Mouse (Mus musculus) hindbrain, embryonic 14.5 days (tissue): ENCODE measurements around the gene Fam163a. TPM values are rescaled to one million over a fixed set of nuclear protein-coding genes. Genes with fewer than 3 reads are reported as not detected.

Experiments used
- ATAC-seq: fragments of 200-750 bp; cut with Nextera tagmentation; 2 replicates; pipeline ENCODE4 v1.8.0; 2017; ENCODE audit warnings: moderate number of reproducible peaks, mild to moderate bottlenecking, moderate TSS enrichment, moderate library complexity; ENCODE audit not compliant: low FRiP score
- DNase-seq: peaks from one replicate; pipeline ENCODE4 v3.0.0-alpha.2; 2015; ENCODE audit warnings: low spot score
- H3K27ac ChIP-seq: fragments of 300-500 bp; sonication (generic); 2 replicates; pipeline ENCODE4 v1.5.1; 2014; ENCODE audit warnings: mild to moderate bottlenecking, moderate library complexity
- H3K27me3 ChIP-seq: fragments of 300-500 bp; sonication (generic); 2 replicates; pipeline ENCODE4 v1.6.1; 2014; ENCODE audit warnings: mild to moderate bottlenecking, low read length, mixed read lengths; ENCODE audit not compliant: control insufficient read depth, insufficient read depth
- H3K36me3 ChIP-seq: fragments of 300-500 bp; sonication (generic); replicated peaks from 2 replicates; pipeline ENCODE4 v1.6.1; 2014; ENCODE audit not compliant: control insufficient read depth, insufficient read depth
- H3K4me1 ChIP-seq: fragments of 300-500 bp; sonication (generic); replicated peaks from 2 replicates; pipeline ENCODE4 v1.6.1; 2014; ENCODE audit warnings: antibody characterized with exemption, low read length, mixed read lengths; ENCODE audit not compliant: control insufficient read depth, insufficient read depth
- H3K4me2 ChIP-seq: fragments of 300-500 bp; sonication (generic); replicated peaks from 2 replicates; pipeline ENCODE4 v1.6.1; 2014; ENCODE audit warnings: mild to moderate bottlenecking, moderate library complexity
- H3K4me3 ChIP-seq: fragments of 300-500 bp; sonication (generic); replicated peaks from 2 replicates; pipeline ENCODE4 v1.5.1; 2014; ENCODE audit warnings: mild to moderate bottlenecking, low read length
- H3K9ac ChIP-seq: fragments of 300-500 bp; sonication (generic); 2 replicates; pipeline ENCODE4 v1.6.1; 2014
- H3K9me3 ChIP-seq: fragments of 300-500 bp; sonication (generic); 2 replicates; pipeline ENCODE4 v1.6.1; 2016; ENCODE audit warnings: low read length; ENCODE audit not compliant: control insufficient read depth
- WGBS: fragments of 180-500 bp; shearing (Covaris S2); extraction: QIAGEN DNeasy Blood & Tissue Kit; methylation state at CpG from one replicate; pipeline ENCODE4 v1.1.7; 2014; 5-methylcytosine and 5-hydroxymethylcytosine counted together
- polyA plus RNA-seq: library from polyadenylated mRNA; unstranded; fragments of >200 nt; fragmentation: Nextera tagmentation; extraction: Ambion mirVana; gene quantifications from 2 replicates; pipeline ENCODE4 v1.2.1, GENCODE M21; 2014

Gene Fam163a
- polyA plus RNA-seq, 1 experiment from 2014 or later, result 3.4 TPM

DNA sequence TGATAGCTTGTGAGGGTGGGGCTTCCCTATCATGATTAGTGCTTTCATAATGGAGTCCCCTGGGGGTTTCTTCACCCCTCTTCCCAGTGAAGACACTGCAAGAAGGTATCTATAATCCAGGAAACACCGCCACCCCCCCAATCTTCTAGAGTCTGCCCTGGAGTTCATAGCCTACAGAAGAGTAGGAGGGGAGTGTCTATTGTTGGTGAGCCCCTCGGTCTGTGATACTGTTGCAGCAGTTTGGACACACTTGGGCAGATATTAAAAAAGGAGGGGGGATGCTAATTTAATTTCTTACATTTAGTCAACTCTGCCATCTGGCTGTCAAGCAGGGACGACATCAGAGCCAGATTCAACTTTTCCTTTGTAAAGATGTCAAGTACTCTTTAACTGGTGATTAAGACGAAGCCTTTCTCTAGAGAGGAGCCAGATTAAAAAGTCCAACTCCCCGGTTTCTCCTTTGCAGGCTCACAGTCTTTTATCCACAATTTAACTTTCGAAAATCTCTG, 7.0 kb upstream of the Fam163a start:
- H3K4me1 ChIP-seq, result no peaks in the 10 kb centered on the region; the same call in 1 of the 2 replicates
- 36% methylated on average over 6 of the region's 6 CpGs for WGBS
- H3K4me2 ChIP-seq, result no peak overlapping the region
- no peak for ATAC-seq
- peaks cover 8% of the 10 kb centered on the region; the same call in 1 of the 2 replicates for H3K27me3 ChIP-seq
- no peak overlapping the region for H3K27ac ChIP-seq
- H3K4me3 ChIP-seq, result no peak overlapping the region
- H3K36me3 ChIP-seq, result no peaks in the 10 kb centered on the region
- H3K9ac ChIP-seq, result no peak overlapping the region
- no peak for DNase-seq
- no peaks in the 10 kb centered on the region for H3K9me3 ChIP-seq

DNA sequence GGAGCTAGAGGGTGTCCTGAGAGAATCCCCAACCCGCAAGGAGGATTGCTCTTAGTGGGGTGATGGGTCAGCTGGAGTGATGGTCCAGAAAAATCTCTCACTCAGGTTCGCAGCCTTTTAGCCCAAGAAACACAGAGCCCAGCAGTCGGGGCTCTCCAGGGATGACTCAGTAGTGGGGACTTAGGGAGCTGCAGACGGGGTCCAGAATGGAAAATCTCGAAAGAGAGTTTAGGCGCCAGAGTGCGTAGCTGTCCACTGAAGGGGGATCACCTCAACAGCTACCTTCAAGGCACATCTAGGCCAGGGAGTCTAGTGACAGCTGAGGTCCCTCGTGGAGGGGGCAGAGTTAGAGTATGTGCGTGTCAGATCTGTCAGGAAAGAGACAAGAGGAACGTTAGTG, 338 bp upstream of the Fam163a start:
- Histone ChIP-seq H3K4me1 (peaks cover 23% of the 10 kb centered on the region; the same call in 1 of the 2 replicates), H3K4me3 (peak overlapping the region; percentile 52), H3K27ac (no peak overlapping the region), H3K9me3 (no peaks in the 10 kb centered on the region), H3K4me2 (peak overlapping the region; percentile 91), H3K36me3 (no peaks in the 10 kb centered on the region), H3K27me3 (peaks cover 48% of the 10 kb centered on the region), H3K9ac (peak overlapping the region; percentile 64)
- ATAC-seq (peak; percentile 22; the same call in 1 of the 2 replicates), DNase-seq (no peak)
- WGBS, result 15% methylated on average over 10 of the region's 10 CpGs

- H3K4me3 ChIP-seq, result peak overlapping the region; percentile 52
- H3K27me3 ChIP-seq, result peaks cover 48% of the 10 kb centered on the region
- peaks cover 23% of the 10 kb centered on the region; the same call in 1 of the 2 replicates for H3K4me1 ChIP-seq
- ATAC-seq (no peak; the same call in 1 of the 2 replicates), DNase-seq (no peak)
- peak overlapping the region; percentile 64 for H3K9ac ChIP-seq
- 0 out of 2 replicates have a peak overlapping the region, but pooled peaks have one; percentile 38 for H3K27ac ChIP-seq
- 4% methylated on average over 18 of the region's 18 CpGs for WGBS
- no peaks in the 10 kb centered on the region for H3K9me3 ChIP-seq
- no peaks in the 10 kb centered on the region for H3K36me3 ChIP-seq
- H3K4me2 ChIP-seq, result peak overlapping the region; percentile 91
Measured at GRCm38 (mm10) chr1:156203961-156204655, 718 bp downstream of the Fam163a start.

- ATAC-seq (no peak), DNase-seq (no peak)
- H3K27me3 ChIP-seq, result peaks cover 47% of the 10 kb centered on the region
- H3K36me3 ChIP-seq, result no peaks in the 10 kb centered on the region
- H3K4me3 ChIP-seq, result no peak overlapping the region
- H3K27ac ChIP-seq, result no peak overlapping the region
- no peak overlapping the region for H3K9ac ChIP-seq
- no peaks in the 10 kb centered on the region for H3K9me3 ChIP-seq
- no peak overlapping the region for H3K4me2 ChIP-seq
- H3K4me1 ChIP-seq, result peaks cover 23% of the 10 kb centered on the region; the same call in 1 of the 2 replicates
- 27% methylated on average over 3 of the region's 3 CpGs for WGBS
Measured at GRCm38 (mm10) chr1:156202661-156203060, 2.2 kb downstream of the Fam163a start.

- 92% methylated on average over 3 of the region's 3 CpGs for WGBS
- no peak overlapping the region for H3K4me3 ChIP-seq
- no peak overlapping the region for H3K27ac ChIP-seq
- no peaks in the 10 kb centered on the region for H3K9me3 ChIP-seq
- no peak overlapping the region for H3K9ac ChIP-seq
- no peak for ATAC-seq
- no peak for DNase-seq
- peaks cover 31% of the 10 kb centered on the region for H3K27me3 ChIP-seq
- no peak overlapping the region for H3K4me2 ChIP-seq
- H3K4me1 ChIP-seq, result peaks cover 23% of the 10 kb centered on the region; the same call in 1 of the 2 replicates
- no peaks in the 10 kb centered on the region for H3K36me3 ChIP-seq
Measured at GRCm38 (mm10) chr1:156201069-156201468, 3.8 kb downstream of the Fam163a start.

GRCm38 (mm10) chr1:156197588-156197987, 7.2 kb downstream of the Fam163a start:
- Histone ChIP-seq H3K4me2 (no peak overlapping the region), H3K27me3 (0 out of 2 replicates have a peak, but pooled peaks cover under 1% of the 10 kb centered on the region), H3K9me3 (no peaks in the 10 kb centered on the region), H3K4me3 (no peak overlapping the region), H3K9ac (no peak overlapping the region), H3K4me1 (peaks cover 8% of the 10 kb centered on the region; the same call in 1 of the 2 replicates), H3K27ac (no peak overlapping the region), H3K36me3 (no peaks in the 10 kb centered on the region)
- no peak for ATAC-seq
- WGBS, result 84% methylated on average over 4 of the region's 4 CpGs
- no peak for DNase-seq

DNA sequence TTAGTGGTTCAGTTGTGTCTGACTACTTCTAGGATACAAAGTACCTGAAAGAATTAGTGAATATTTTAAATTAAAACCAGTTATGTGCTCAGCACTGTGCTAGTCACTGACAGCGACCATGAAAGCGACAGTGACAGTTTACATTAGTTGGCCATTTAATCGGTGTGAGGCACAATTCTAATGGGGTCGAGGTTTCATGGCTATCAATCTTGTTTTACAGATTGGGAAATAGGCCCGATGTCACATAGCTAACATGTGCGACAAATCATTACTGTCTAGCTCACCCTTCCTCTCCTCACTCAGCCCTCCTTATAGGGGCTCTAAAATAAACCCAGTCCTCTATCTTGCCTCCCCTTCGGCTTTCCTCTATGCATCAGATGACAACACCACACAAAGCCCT, 11.5 kb downstream of the Fam163a start:
- Histone ChIP-seq H3K4me2 (no peak overlapping the region), H3K27ac (0 out of 2 replicates have a peak overlapping the region, but pooled peaks have one; percentile 47), H3K27me3 (no peaks in the 10 kb centered on the region), H3K9me3 (no peaks in the 10 kb centered on the region), H3K4me1 (peaks cover 10% of the 10 kb centered on the region; the same call in 1 of the 2 replicates), H3K4me3 (no peak overlapping the region), H3K9ac (no peak overlapping the region), H3K36me3 (no peaks in the 10 kb centered on the region)
- ATAC-seq (0 out of 2 replicates have a peak, but pooled peaks have one; percentile 24), DNase-seq (no peak)
- 41% methylated on average over 7 of the region's 7 CpGs for WGBS

DNA sequence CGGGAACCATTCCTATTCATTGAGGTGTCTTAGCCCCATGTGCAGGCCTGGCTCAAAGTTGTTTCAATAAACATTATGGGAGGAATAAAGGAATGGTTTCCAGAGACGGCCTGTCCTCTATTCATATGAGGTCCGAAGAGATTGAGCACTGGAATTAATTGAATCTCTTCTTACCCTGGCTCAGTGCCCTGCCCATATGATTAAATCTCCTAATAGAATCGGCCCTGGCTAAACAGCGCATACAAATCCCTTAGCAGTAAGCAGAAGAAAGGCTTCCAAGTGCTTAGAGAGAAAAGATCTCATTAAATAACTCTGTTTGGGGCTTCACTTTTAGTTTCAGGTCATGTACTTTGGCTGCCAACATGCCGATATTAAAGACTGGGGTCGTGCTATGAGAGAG, 12.0 kb downstream of the Fam163a start:
- DNase-seq, result no peak
- Histone ChIP-seq H3K9ac (no peak overlapping the region), H3K4me1 (peaks cover 10% of the 10 kb centered on the region; the same call in 1 of the 2 replicates), H3K27me3 (no peaks in the 10 kb centered on the region), H3K4me3 (no peak overlapping the region), H3K36me3 (no peaks in the 10 kb centered on the region), H3K4me2 (no peak overlapping the region), H3K9me3 (no peaks in the 10 kb centered on the region), H3K27ac (no peak overlapping the region)
- 21% methylated on average over 7 of the region's 7 CpGs for WGBS
- peak; percentile 60; the same call in 1 of the 2 replicates for ATAC-seq

GRCm38 (mm10) chr1:156186646-156187045, 18.2 kb downstream of the Fam163a start:
- H3K36me3 ChIP-seq, result no peaks in the 10 kb centered on the region
- WGBS, result 95% methylated on average over 3 of the region's 3 CpGs

More at GRCm38 (mm10) chr1:156186646-156187045, 18.2 kb downstream of the Fam163a start:
- DNase-seq, result no peak
- Histone ChIP-seq H3K9me3 (no peaks in the 10 kb centered on the region), H3K27me3 (no peaks in the 10 kb centered on the region), H3K9ac (no peak overlapping the region), H3K27ac (no peak overlapping the region), H3K4me2 (no peak overlapping the region), H3K4me3 (no peak overlapping the region), H3K4me1 (peaks cover 23% of the 10 kb centered on the region)
- ATAC-seq, result no peak
